Mouse (Mus musculus) erythroblast, embryonic 14.5 days (primary cell): Measurements from ENCODE around the gene Txndc9.

Experiments
- GATA1 ChIP-seq: IDR thresholded peaks from 2 replicates; pipeline ENCODE4 v1.6.1; 2012; ENCODE audit warnings: low read length, inconsistent platforms, mixed read lengths
- TAL1 ChIP-seq: IDR thresholded peaks from 3 replicates; pipeline ENCODE4 v1.6.1; 2012; ENCODE audit warnings: low read length, inconsistent platforms, mixed read lengths

- TF ChIP-seq GATA1 (no peak), TAL1 (no peak)
These were observed 20.4 kb downstream of the Txndc9 start for GRCm38 (mm10) chr1:37977303-37977702.
